Mouse (Mus musculus) activated CD4-positive, CD25-positive, alpha-beta regulatory T cell, adult 4 months (primary cell): Measurements from ENCODE around the gene Rab35. TPM values are rescaled to one million over a fixed set of nuclear protein-coding genes. Genes with fewer than 3 reads are reported as not detected.

ENCODE experiments used
- ATAC-seq: one replicate; pipeline ENCODE4 v1.8.0; 2017
- polyA plus RNA-seq, 2 experiments: library from polyadenylated mRNA; unstranded; fragments of 100-300 nt; shearing (Covaris generic); gene quantifications; one replicate each; pipeline ENCODE4 v1.2.1; 2017

The Rab35 gene
- polyA plus RNA-seq: 1 to 10 TPM; 8.0 to 8.5 TPM

- peak; percentile 54 for ATAC-seq
These were observed at the start of gene Rab35 for GRCm38 (mm10) chr5:115631505-115632357. TSS of gene Rab35 (plus strand) at chr5:115631908.

GRCm38 (mm10) chr5:115585616-115586015 is 46.1 kb upstream of the Rab35 start:
- ATAC-seq: no peak

- no peak for ATAC-seq
These were observed 45.5 kb upstream of the Rab35 start for GRCm38 (mm10) chr5:115586166-115586565.

- ATAC-seq: no peak
These were observed 44.9 kb upstream of the Rab35 start for GRCm38 (mm10) chr5:115586780-115587179.

- no peak for ATAC-seq
These were observed 40.7 kb upstream of the Rab35 start for GRCm38 (mm10) chr5:115591028-115591427.

- no peak for ATAC-seq
These were observed 40.2 kb upstream of the Rab35 start for GRCm38 (mm10) chr5:115591506-115591905.

- ATAC-seq: no peak
These were observed 28.1 kb upstream of the Rab35 start for GRCm38 (mm10) chr5:115603561-115603960.

- no peak for ATAC-seq
These were observed 20.1 kb upstream of the Rab35 start for GRCm38 (mm10) chr5:115611566-115611965.

- ATAC-seq: no peak
These were observed 18.4 kb upstream of the Rab35 start for GRCm38 (mm10) chr5:115613332-115613731.

GRCm38 (mm10) chr5:115614948-115615347 is 16.8 kb upstream of the Rab35 start:
- no peak for ATAC-seq

- ATAC-seq: no peak
These were observed 12.0 kb upstream of the Rab35 start for GRCm38 (mm10) chr5:115619690-115620089.

GRCm38 (mm10) chr5:115622686-115623085 is 9.0 kb upstream of the Rab35 start:
- no peak for ATAC-seq

GRCm38 (mm10) chr5:115623694-115624440 is 7.8 kb upstream of the Rab35 start:
- ATAC-seq: no peak

- ATAC-seq: no peak
These were observed 5.3 kb upstream of the Rab35 start for GRCm38 (mm10) chr5:115626237-115626886.

GRCm38 (mm10) chr5:115628083-115628482 is 3.6 kb upstream of the Rab35 start:
- ATAC-seq: no peak

GRCm38 (mm10) chr5:115629672-115630071 is 2.0 kb upstream of the Rab35 start:
- ATAC-seq: no peak

- no peak for ATAC-seq
These were observed 1.4 kb upstream of the Rab35 start for GRCm38 (mm10) chr5:115630291-115630690.

GRCm38 (mm10) chr5:115632358-115632714 is 628 bp downstream of the Rab35 start:
- ATAC-seq: no peak

GRCm38 (mm10) chr5:115633060-115633459 is 1.4 kb downstream of the Rab35 start:
- no peak for ATAC-seq

- ATAC-seq: no peak
These were observed 2.3 kb downstream of the Rab35 start for GRCm38 (mm10) chr5:115634046-115634445.

- ATAC-seq: peak; percentile 68
These were observed 3.8 kb downstream of the Rab35 start for GRCm38 (mm10) chr5:115635536-115635935.

- no peak for ATAC-seq
These were observed 12.5 kb downstream of the Rab35 start for GRCm38 (mm10) chr5:115644192-115644591.

- ATAC-seq: no peak
These were observed 17.2 kb downstream of the Rab35 start for GRCm38 (mm10) chr5:115648876-115649275.
